Mouse (Mus musculus) ovary, adult 10 weeks (tissue): ENCODE results near the gene Cldn12. TPM values are rescaled to one million over a fixed set of nuclear protein-coding genes. Genes with fewer than 3 reads are reported as not detected.

Experiments
- polyA plus RNA-seq: library from polyadenylated mRNA; stranded (reverse); fragments of 350-450 nt; fragmentation: Illumina TruSeq; extraction: RNeasy Lipid Tissue Mini Kit (QIAGEN cat#74804); gene quantifications from one replicate; pipeline ENCODE4 v1.2.3, GENCODE M21; 2014

Cldn12 gene
- 61.3 TPM for polyA plus RNA-seq

GRCm38 (mm10) chr5:5514196-5515076 lies at the start of gene Cldn12:
TSS of gene Cldn12 (minus strand) at chr5:5514958.

GRCm38 (mm10) chr5:5559079-5559740 lies 44.5 kb upstream of the Cldn12 start, which contains the start of gene Gtpbp10:
TSS of gene Gtpbp10 (minus strand) at chr5:5559538.

GRCm38 (mm10) chr5:5479043-5479442 lies 35.7 kb downstream of the Cldn12 start, which contains the start of gene 1700015F17Rik:
TSS of gene 1700015F17Rik (minus strand) at chr5:5479143.

Other genes with a start within 250 kb of the Cldn12 start
- 22.0 TPM for gene Cdk14, start 94.6 kb downstream of the Cldn12 start, polyA plus RNA-seq
- gene 1700015F17Rik, start 35.8 kb downstream of the Cldn12 start, polyA plus RNA-seq = not detected
- gene Gtpbp10, start 44.6 kb upstream of the Cldn12 start, polyA plus RNA-seq = 51.0 TPM
- gene Gm8773, start 58.8 kb upstream of the Cldn12 start, polyA plus RNA-seq = 1.7 TPM
- 21.6 TPM for gene Cfap69, start 149.3 kb upstream of the Cldn12 start, polyA plus RNA-seq
- 50.9 TPM for gene Steap2, start 179.6 kb upstream of the Cldn12 start, polyA plus RNA-seq
- 2.6 TPM for gene Steap1, start 234.4 kb upstream of the Cldn12 start, polyA plus RNA-seq